In the genomic region with DNA sequence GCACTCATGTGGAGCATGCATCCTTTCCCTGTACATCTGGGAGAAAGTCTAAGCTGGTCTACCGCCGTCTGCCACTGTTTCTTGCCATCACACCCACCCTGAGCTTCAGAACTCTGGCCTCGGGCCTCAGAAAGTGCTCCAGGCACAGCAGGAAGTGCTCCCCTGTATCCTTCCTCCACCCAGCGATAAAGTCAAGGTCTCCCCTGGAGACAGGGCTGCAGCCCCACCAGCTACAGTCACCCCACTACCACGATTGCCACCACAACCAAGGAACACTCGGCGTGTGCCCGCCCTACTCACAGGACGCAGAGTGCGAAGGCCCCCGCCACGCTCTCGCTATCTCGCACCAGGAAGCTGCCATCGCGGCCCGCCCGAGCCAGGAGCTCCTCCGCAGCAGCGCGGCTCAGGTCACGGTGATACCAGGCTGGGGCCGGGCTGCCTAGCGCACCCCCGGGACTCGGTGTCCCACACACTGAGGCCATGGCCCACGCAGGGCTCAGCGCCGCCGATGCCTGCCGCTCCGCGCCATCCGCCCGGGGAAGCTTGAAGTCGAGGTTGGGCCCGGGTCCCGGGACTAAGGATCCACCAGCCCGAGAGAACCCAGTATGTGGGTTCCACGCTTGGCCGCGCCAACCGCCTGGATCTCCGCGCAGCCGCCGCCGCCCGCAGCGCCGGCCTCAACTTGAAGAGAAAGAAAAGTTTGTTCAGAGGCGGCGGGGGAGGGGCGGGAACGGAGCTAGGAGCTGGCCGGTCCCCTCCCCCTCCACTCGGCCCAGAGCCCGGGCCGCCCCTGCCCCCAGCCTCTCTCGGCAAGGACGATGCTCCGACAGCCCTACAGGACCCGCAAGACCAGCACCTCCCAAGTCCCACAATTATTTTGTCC, we compare ENCODE assay signal across 8 mouse cellular contexts. TPM values are rescaled to one million over a fixed set of nuclear protein-coding genes. Genes with fewer than 3 reads are reported as not detected.
DNase-seq lines count a peak whose midpoint lies in the region; ATAC-seq and TF ChIP-seq lines count a peak whose summit lies in the region.

No protein-coding gene starts in this region.

- peaks cover 3 to 30% of the 10 kb centered on the region in 2 experiments; a peak in 3 of 4 replicates for H3K4me1 ChIP-seq in CH12.LX (ENCODE audit: control insufficient read depth in 1 of 2, insufficient read depth in 2 of 2)
- peaks cover 53% of the 10 kb centered on the region for H3K4me1 ChIP-seq in forebrain, embryonic 12.5 days

- peaks cover 19% of the 10 kb centered on the region for H3K79me2 ChIP-seq in CH12.LX (replicated peaks; ENCODE audit: control insufficient read depth, extremely low read depth, insufficient read depth, poor library complexity, severe bottlenecking)

- peaks cover 20 to 40% of the 10 kb centered on the region in 2 experiments for H3K36me3 ChIP-seq in CH12.LX (replicated peaks in 1 of 2; ENCODE audit: control insufficient read depth in 1 of 2, insufficient read depth in 1 of 2, low read length in 1 of 2)
- peaks cover 27% of the 10 kb centered on the region for H3K36me3 ChIP-seq in forebrain, embryonic 12.5 days (replicated peaks)

- peak overlapping the region; percentile 52 for H3K27ac ChIP-seq in CH12.LX (ENCODE audit: insufficient read depth, low read depth)
- H3K27ac ChIP-seq in forebrain, embryonic 12.5 days: peak overlapping the region; percentile 89

- DNase-seq in CH12.LX (ENCODE audit: extremely low read depth): peak; percentile 58
- DNase-seq in adrenal gland, postnatal 25 days: peak; percentile 77
- peak; percentile 42 to 71 for DNase-seq in layer of hippocampus, postnatal 10 days (ENCODE audit: low spot score in 2 of 2)
- DNase-seq in lung, postnatal 14 days: peak; percentile 70
- peak; percentile 48 for DNase-seq in ovary, postnatal 10 days (ENCODE audit: low spot score)
- peak; percentile 62 for DNase-seq in thymus, postnatal 25 days

- H3K4me2 ChIP-seq in CH12.LX (ENCODE audit: insufficient read depth, low read depth, poor library complexity, severe bottlenecking): peak overlapping the region; percentile 67
- H3K4me2 ChIP-seq in forebrain, embryonic 12.5 days: peak overlapping the region; percentile 90

- H3K9me3 ChIP-seq in CH12.LX (replicated peaks; ENCODE audit: low read length): no peaks in the 10 kb centered on the region
- H3K9me3 ChIP-seq in forebrain, embryonic 12.5 days: no peaks in the 10 kb centered on the region

- no peak for TF ChIP-seq RAD21 in CH12.LX (IDR thresholded peaks at IDR 0.05; ENCODE audit: low read depth, low read length)

- peak; percentile 72 for ATAC-seq in forebrain, embryonic 12.5 days (ENCODE audit: low FRiP score)
- ATAC-seq in hematopoietic stem cell, adult 5-6 weeks (replicated peaks in 1 of 2; ENCODE audit: insufficient read depth in 1 of 2, low FRiP score in 2 of 2, low TSS enrichment in 1 of 2, low read depth in 1 of 2, poor library complexity in 2 of 2, severe bottlenecking in 2 of 2): peak; percentile 26 to 28; a peak in 3 of 4 replicates

- H3K4me3 ChIP-seq in CH12.LX (replicated peaks in 1 of 3; ENCODE audit: low read depth in 2 of 3, low read length in 2 of 3, poor library complexity in 1 of 3): peak overlapping the region; percentile 80 to 92 (median 85)
- H3K4me3 ChIP-seq in forebrain, embryonic 12.5 days (replicated peaks): peak overlapping the region; percentile 82

- dilution Hi-C loops in CH12.LX (cut with MboI; ENCODE audit: extremely low pct_ligation_motif_present, extremely low pct_unique_long_range_greater_than_20kb, low sequenced_read_pairs): no loop called here

- H3K27me3 ChIP-seq in CH12.LX (replicated peaks): no peaks in the 10 kb centered on the region
- H3K27me3 ChIP-seq in forebrain, embryonic 12.5 days: no peaks in the 10 kb centered on the region

- 0% methylated on average over 55 of the region's 63 CpGs for WGBS in forebrain, embryonic 12.5 days

- TF ChIP-seq CTCF in CH12.LX (conservative IDR thresholded peaks at IDR 0.05 in 1 of 2, IDR thresholded peaks at IDR 0.05 in 1 of 2; ENCODE audit: low read depth in 2 of 2, low read length in 2 of 2): no peak

- H3K9ac ChIP-seq in CH12.LX (ENCODE audit: insufficient read depth, low read depth): peak overlapping the region; percentile 64
- peak overlapping the region; percentile 96 for H3K9ac ChIP-seq in forebrain, embryonic 12.5 days

- no peak for TF ChIP-seq EP300 in CH12.LX (IDR thresholded peaks at IDR 0.05; ENCODE audit: low read length)

- peak; percentile 49; the same call in 1 of the 2 replicates for TF ChIP-seq POLR2A in CH12.LX (IDR thresholded peaks at IDR 0.05; ENCODE audit: low read depth, low read length)

- in situ Hi-C loops in CH12.LX (cut with MboI; ENCODE audit: low pct_ligation_motif_present, low pct_unique_long_range_greater_than_20kb, low sequenced_read_pairs): no loop called here

TF ChIP-seq in CH12.LX, 34 proteins besides CTCF, POLR2A, EP300 and RAD21 (continues in another document):
- TF ChIP-seq MEF2A (IDR thresholded peaks at IDR 0.05; ENCODE audit: borderline replicate concordance, low read depth, low read length) (no peak), NELFE (IDR thresholded peaks at IDR 0.05; ENCODE audit: low read depth, low read length) (0 out of 2 replicates have a peak, but pooled peaks have one; percentile 29), USF1 (IDR thresholded peaks at IDR 0.05; ENCODE audit: low read depth, low read length) (no peak), ZC3H11A (IDR thresholded peaks at IDR 0.05; ENCODE audit: low read depth, low read length) (no peak), CHD2 (IDR thresholded peaks at IDR 0.05; ENCODE audit: low read length) (peak; percentile 88), CHD1 (IDR thresholded peaks at IDR 0.05; ENCODE audit: low read depth, low read length) (no peak; the same call in 1 of the 2 replicates), ZMIZ1 (IDR thresholded peaks at IDR 0.05; ENCODE audit: low read depth, low read length) (0 out of 2 replicates have a peak, but pooled peaks have one; percentile 54), USF2 (conservative IDR thresholded peaks at IDR 0.05; ENCODE audit: low read depth, low read length) (no peak), MXI1 (IDR thresholded peaks at IDR 0.05; ENCODE audit: low read depth, low read length) (peak; percentile 52; the same call in 1 of the 2 replicates), TCF12 (IDR thresholded peaks at IDR 0.05; ENCODE audit: low read depth, low read length) (peak; percentile 71), POLR2AphosphoS2 (IDR thresholded peaks at IDR 0.05; ENCODE audit: low read depth, low read length) (no peak), ETS1 (conservative IDR thresholded peaks at IDR 0.05; ENCODE audit: low read depth, low read length) (no peak), TBP (conservative IDR thresholded peaks at IDR 0.05; ENCODE audit: low read depth, low read length) (0 out of 2 replicates have a peak, but pooled peaks have one; percentile 34), UBTF (IDR thresholded peaks at IDR 0.05; ENCODE audit: low read depth, low read length) (peak; percentile 64), SIN3A (IDR thresholded peaks at IDR 0.05; ENCODE audit: low read length) (peak; percentile 44; the same call in 1 of the 2 replicates), NRF1 (IDR thresholded peaks at IDR 0.05; ENCODE audit: low read depth, low read length) (peak; percentile 58; the same call in 1 of the 2 replicates), GABPA (IDR thresholded peaks at IDR 0.05; ENCODE audit: insufficient replicate concordance, low read depth, low read length) (no peak), HCFC1 (IDR thresholded peaks at IDR 0.05; ENCODE audit: low read depth, low read length) (0 out of 2 replicates have a peak, but pooled peaks have one; percentile 24), MAX (IDR thresholded peaks at IDR 0.05; ENCODE audit: low read length) (peak; percentile 30; the same call in 1 of the 2 replicates)

RNA-seq across cellular contexts. Expression of gene Inppl1, which starts 1.5 kb away (rescaled TPM):
- total RNA-seq in CH12.LX (2012; rRNA removed): 36.1 and 44.3 TPM in 2 replicates
- total RNA-seq in CH12.LX (2014; rRNA removed): 21.6 and 27.3 TPM in 2 replicates
- 35.7 and 37.9 TPM in 2 replicates for polyA plus RNA-seq in CH12.LX (2012; ENCODE audit: insufficient read length, low read depth)
- total RNA-seq in adrenal gland, postnatal 25 days (2021): 101 and 110 TPM in 2 replicates
- 33.0 and 41.4 TPM in 2 replicates for polyA plus RNA-seq in forebrain, embryonic 12.5 days (2016; fragmentation: Nextera tagmentation; extraction: Ambion mirVana)
- 11.0 and 11.9 TPM in 2 replicates for total RNA-seq in hematopoietic stem cell, adult 5-6 weeks (2017)
- 10 to 100 TPM; 24.0 to 26.3 TPM for total RNA-seq in layer of hippocampus, postnatal 10 days (2021)

RNA-seq across cellular contexts. Expression of gene Phox2a, which starts 18.4 kb away (rescaled TPM):
- total RNA-seq in CH12.LX (2012; rRNA removed) (not detected in 2 replicates), CH12.LX (2014; rRNA removed) (not detected in 2 replicates)
- not detected in 2 replicates for polyA plus RNA-seq in CH12.LX (2012; ENCODE audit: insufficient read length, low read depth)
- 17.1 and 33.0 TPM in 2 replicates for total RNA-seq in adrenal gland, postnatal 25 days (2021)
- not detected in 2 replicates for polyA plus RNA-seq in forebrain, embryonic 12.5 days (2016; fragmentation: Nextera tagmentation; extraction: Ambion mirVana)
- total RNA-seq in hematopoietic stem cell, adult 5-6 weeks (2017): not detected in 2 replicates
- total RNA-seq in layer of hippocampus, postnatal 10 days (2021): not detected

RNA-seq across cellular contexts. Expression of gene Folr2, which starts 20.5 kb away (rescaled TPM):
- total RNA-seq in CH12.LX (2012; rRNA removed) (not detected in 2 replicates), CH12.LX (2014; rRNA removed) (not detected in 2 replicates)
- not detected in 2 replicates for polyA plus RNA-seq in CH12.LX (2012; ENCODE audit: insufficient read length, low read depth)
- total RNA-seq in adrenal gland, postnatal 25 days (2021): 1.5 TPM in 1 of 2 replicates, not detected in the other
- polyA plus RNA-seq in forebrain, embryonic 12.5 days (2016; fragmentation: Nextera tagmentation; extraction: Ambion mirVana): 1.4 and 1.9 TPM in 2 replicates
- not detected in 2 replicates for total RNA-seq in hematopoietic stem cell, adult 5-6 weeks (2017)
- 1 to 10 TPM; 1.2 to 1.3 TPM for total RNA-seq in layer of hippocampus, postnatal 10 days (2021)

RNA-seq across cellular contexts. Expression of gene Anapc15, which starts 27.0 kb away (rescaled TPM):
- total RNA-seq in CH12.LX (2012; rRNA removed) (69.1 and 88.8 TPM in 2 replicates), CH12.LX (2014; rRNA removed) (90.6 and 98.5 TPM in 2 replicates)
- polyA plus RNA-seq in CH12.LX (2012; ENCODE audit: insufficient read length, low read depth): 97.1 and 107 TPM in 2 replicates
- total RNA-seq in adrenal gland, postnatal 25 days (2021): 26.7 and 41.7 TPM in 2 replicates
- 93.1 and 96.9 TPM in 2 replicates for polyA plus RNA-seq in forebrain, embryonic 12.5 days (2016; fragmentation: Nextera tagmentation; extraction: Ambion mirVana)
- 51.8 and 69.3 TPM in 2 replicates for total RNA-seq in hematopoietic stem cell, adult 5-6 weeks (2017)
- 10 to 100 TPM; 31.8 to 34.3 TPM for total RNA-seq in layer of hippocampus, postnatal 10 days (2021)

RNA-seq across cellular contexts. Expression of gene Folr1, which starts 34.1 kb away (rescaled TPM):
- total RNA-seq in CH12.LX (2012; rRNA removed): 0.25 and 0.34 TPM in 2 replicates
- total RNA-seq in CH12.LX (2014; rRNA removed): not detected in 2 replicates
- not detected in 2 replicates for polyA plus RNA-seq in CH12.LX (2012; ENCODE audit: insufficient read length, low read depth)
- total RNA-seq in adrenal gland, postnatal 25 days (2021): 6.8 and 7.9 TPM in 2 replicates
- 5.5 and 8.2 TPM in 2 replicates for polyA plus RNA-seq in forebrain, embryonic 12.5 days (2016; fragmentation: Nextera tagmentation; extraction: Ambion mirVana)
- total RNA-seq in hematopoietic stem cell, adult 5-6 weeks (2017): not detected in 2 replicates
- total RNA-seq in layer of hippocampus, postnatal 10 days (2021): 10 to 100 TPM in 1 of 2 experiments, 1 to 10 TPM in 1; 1.3 to 17.2 TPM

Comparison
In these comparisons a context has a peak if more than half of its experiments do, and no peak if none do; other contexts are left out.
1. Peak in every context shown above with its lines: DNase-seq, ATAC-seq, H3K4me3 ChIP-seq and H3K27ac ChIP-seq.
2. RNA of gene Phox2a, which starts 18.4 kb away (total RNA-seq): 17.1 to 33.0 TPM in adrenal gland, postnatal 25 days; not detected in CH12.LX, not detected in hematopoietic stem cell, adult 5-6 weeks and not detected in layer of hippocampus, postnatal 10 days; every median in the first group is over 10 times any median in the second.